Mouse (Mus musculus): ENCODE data around the gene Olfr1205.

GRCm38 (mm10) chr2:88814196-88814595 is 15.3 kb upstream of the Olfr1205 start, which contains the start of gene Olfr1202:
- TF ChIP-seq EP300 (IDR thresholded peaks at IDR 0.05; ENCODE audit: low read depth) (no peak), CTCF (IDR thresholded peaks at IDR 0.05; ENCODE audit: low read depth) (no peak)
